Mouse (Mus musculus) hindbrain, embryonic 10.5 days (tissue): ENCODE results near the gene 1110051M20Rik. TPM values are rescaled to one million over a fixed set of nuclear protein-coding genes. Genes with fewer than 3 reads are reported as not detected.
A peak's percentile ranks its signal among the peaks of the same experiment; 100 is the strongest.

Source experiments
- DNase-seq: peaks from one replicate; pipeline ENCODE4 v3.0.0-alpha.2; 2017; ENCODE audit warnings: low spot score
- H3K27ac ChIP-seq: fragments of 300-500 bp; sonication (generic); 2 replicates; pipeline ENCODE4 v1.5.1; 2016; ENCODE audit warnings: mild to moderate bottlenecking, moderate library complexity
- H3K27me3 ChIP-seq: fragments of 300-500 bp; sonication (generic); 2 replicates; pipeline ENCODE4 v1.6.1; 2016; ENCODE audit warnings: mild to moderate bottlenecking; ENCODE audit not compliant: poor library complexity, insufficient read depth, severe bottlenecking
- H3K36me3 ChIP-seq: fragments of 300-500 bp; sonication (generic); 2 replicates; pipeline ENCODE4 v1.6.1; 2016; ENCODE audit warnings: mild to moderate bottlenecking, moderate library complexity
- H3K4me1 ChIP-seq: fragments of 300-500 bp; sonication (generic); replicated peaks from 2 replicates; pipeline ENCODE4 v1.6.1; 2016; ENCODE audit warnings: mild to moderate bottlenecking
- H3K4me3 ChIP-seq: fragments of 300-500 bp; sonication (generic); 2 replicates; pipeline ENCODE4 v1.5.1; 2016; ENCODE audit warnings: mild to moderate bottlenecking, moderate library complexity
- H3K9me3 ChIP-seq: fragments of 300-500 bp; sonication (generic); 2 replicates; pipeline ENCODE4 v1.6.1; 2016; ENCODE audit warnings: mild to moderate bottlenecking, moderate library complexity
- WGBS: fragments of 180-500 bp; shearing (Covaris S2); methylation state at CpG from one replicate; pipeline ENCODE4 v1.1.7; 2016; 5-methylcytosine and 5-hydroxymethylcytosine counted together
- polyA plus RNA-seq: library from polyadenylated mRNA; unstranded; fragments of >200 nt; fragmentation: Nextera tagmentation; extraction: Ambion mirVana; gene quantifications from 2 replicates; pipeline ENCODE4 v1.2.1, GENCODE M21; 2016

The 1110051M20Rik gene
- polyA plus RNA-seq, 1 experiment from 2014 or later = 96.7 TPM

DNA sequence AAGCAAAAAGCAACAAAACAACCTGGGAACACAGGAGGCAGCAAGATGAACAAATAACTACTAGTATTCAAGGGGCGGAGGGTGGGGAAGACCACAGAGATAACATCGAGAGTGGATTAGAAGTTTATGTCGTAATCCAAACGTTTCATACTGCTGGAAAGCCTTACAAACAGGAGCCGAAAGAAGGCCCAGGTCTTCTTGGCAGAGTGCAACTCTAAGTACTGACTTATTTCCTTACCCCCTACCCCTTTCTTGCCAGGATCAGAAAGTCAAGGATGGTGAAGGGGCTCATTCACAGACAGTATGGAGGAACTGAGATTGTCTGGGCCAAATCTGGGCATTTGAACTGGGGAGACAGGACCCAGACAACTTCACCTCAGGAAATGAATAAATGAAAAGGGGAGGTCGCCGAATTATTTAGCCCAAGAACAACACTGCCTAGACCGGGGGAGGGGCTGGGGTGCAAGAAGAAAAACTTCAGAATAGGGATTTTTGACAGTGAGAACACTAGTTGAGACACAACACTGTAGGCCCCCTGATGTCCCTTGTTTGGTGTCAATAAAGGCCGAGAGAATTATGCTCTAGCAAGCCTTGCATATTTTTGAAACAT is 12.1 kb upstream of the 1110051M20Rik start:
- Histone ChIP-seq H3K4me3 (peak overlapping the region; percentile 90), H3K4me1 (peaks cover 62% of the 10 kb centered on the region), H3K27ac (peak overlapping the region; percentile 96), H3K27me3 (no peaks in the 10 kb centered on the region), H3K9me3 (no peaks in the 10 kb centered on the region), H3K36me3 (peaks cover 6% of the 10 kb centered on the region; the same call in 1 of the 2 replicates)
- 44% methylated on average over 9 of the region's 9 CpGs for WGBS
- no peak for DNase-seq

- H3K4me3 ChIP-seq = no peak overlapping the region
- H3K4me1 ChIP-seq = peaks cover 54% of the 10 kb centered on the region
- no peak overlapping the region for H3K27ac ChIP-seq
- H3K27me3 ChIP-seq = no peaks in the 10 kb centered on the region
- no peak for DNase-seq
- peaks cover 6% of the 10 kb centered on the region; the same call in 1 of the 2 replicates for H3K36me3 ChIP-seq
- WGBS = 4% methylated on average over 4 of the region's 4 CpGs
- H3K9me3 ChIP-seq = no peaks in the 10 kb centered on the region
Measured at GRCm38 (mm10) chr2:91455826-91456225, 11.3 kb upstream of the 1110051M20Rik start.

- Histone ChIP-seq H3K27me3 (no peaks in the 10 kb centered on the region), H3K36me3 (no peaks in the 10 kb centered on the region), H3K27ac (no peak overlapping the region), H3K9me3 (no peaks in the 10 kb centered on the region), H3K4me1 (peaks cover 42% of the 10 kb centered on the region), H3K4me3 (no peak overlapping the region)
- DNase-seq = no peak
- 91% methylated on average over 3 of the region's 3 CpGs for WGBS
Measured at GRCm38 (mm10) chr2:91454434-91454833, 9.9 kb upstream of the 1110051M20Rik start.

DNA sequence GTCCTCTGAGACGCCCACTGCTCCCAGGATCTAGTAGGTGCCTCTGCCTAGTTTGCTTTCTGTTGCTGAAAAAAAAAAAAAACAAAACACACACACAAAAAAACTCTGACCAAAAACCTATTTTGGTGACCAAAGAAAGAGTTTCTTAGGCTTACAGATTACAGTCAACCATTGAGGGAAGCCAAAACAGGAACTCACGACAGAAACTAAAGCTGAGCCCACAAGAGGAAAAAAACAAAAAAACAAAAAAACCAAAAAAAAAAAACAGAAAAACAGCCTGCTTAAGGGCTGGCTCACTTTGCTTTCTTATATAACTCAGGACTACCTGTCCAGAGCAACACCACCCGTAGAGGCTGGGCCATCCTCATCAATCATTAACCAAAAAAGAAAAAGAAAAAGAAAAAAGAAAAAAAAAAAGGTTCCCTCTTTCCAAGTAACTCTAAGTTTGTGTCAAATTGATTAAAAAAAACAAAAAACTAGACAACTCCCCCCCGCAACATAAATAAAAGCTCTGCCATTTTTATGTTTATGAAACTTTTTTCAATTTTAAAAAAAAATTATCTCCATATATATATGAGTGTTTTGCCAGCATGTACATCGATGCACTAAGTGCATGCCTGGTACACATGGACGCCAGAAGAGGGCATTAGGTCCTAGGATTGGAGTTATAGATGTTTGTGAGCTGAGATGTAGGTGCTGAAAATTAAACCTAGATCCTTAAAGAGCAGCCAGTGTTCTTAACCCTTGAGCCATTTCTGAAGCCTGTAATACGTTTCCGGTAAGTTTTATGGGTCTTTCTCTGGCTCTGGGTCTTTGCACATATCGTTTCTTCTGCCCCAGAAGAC is 8.9 kb upstream of the 1110051M20Rik start:
- Histone ChIP-seq H3K4me1 (peaks cover 33% of the 10 kb centered on the region), H3K4me3 (no peak overlapping the region), H3K9me3 (no peaks in the 10 kb centered on the region), H3K36me3 (no peaks in the 10 kb centered on the region), H3K27me3 (no peaks in the 10 kb centered on the region), H3K27ac (no peak overlapping the region)
- no peak for DNase-seq
- 84% methylated on average over 9 of the region's 9 CpGs for WGBS

- H3K27ac ChIP-seq = no peak overlapping the region
- no peaks in the 10 kb centered on the region for H3K36me3 ChIP-seq
- H3K9me3 ChIP-seq = no peaks in the 10 kb centered on the region
- DNase-seq = no peak
- no peaks in the 10 kb centered on the region for H3K27me3 ChIP-seq
- 76% methylated on average over 8 of the region's 8 CpGs for WGBS
- H3K4me3 ChIP-seq = no peak overlapping the region
- peaks cover 25% of the 10 kb centered on the region for H3K4me1 ChIP-seq
Measured at GRCm38 (mm10) chr2:91452658-91453057, 8.2 kb upstream of the 1110051M20Rik start.

- Histone ChIP-seq H3K9me3 (no peaks in the 10 kb centered on the region), H3K27ac (no peak overlapping the region), H3K4me1 (peaks cover 3% of the 10 kb centered on the region; the same call in 1 of the 2 replicates), H3K36me3 (no peaks in the 10 kb centered on the region), H3K27me3 (no peaks in the 10 kb centered on the region), H3K4me3 (no peak overlapping the region)
- 74% methylated on average over 9 of the region's 9 CpGs for WGBS
- DNase-seq = no peak
Measured at GRCm38 (mm10) chr2:91450316-91450715, 5.8 kb upstream of the 1110051M20Rik start.

DNA sequence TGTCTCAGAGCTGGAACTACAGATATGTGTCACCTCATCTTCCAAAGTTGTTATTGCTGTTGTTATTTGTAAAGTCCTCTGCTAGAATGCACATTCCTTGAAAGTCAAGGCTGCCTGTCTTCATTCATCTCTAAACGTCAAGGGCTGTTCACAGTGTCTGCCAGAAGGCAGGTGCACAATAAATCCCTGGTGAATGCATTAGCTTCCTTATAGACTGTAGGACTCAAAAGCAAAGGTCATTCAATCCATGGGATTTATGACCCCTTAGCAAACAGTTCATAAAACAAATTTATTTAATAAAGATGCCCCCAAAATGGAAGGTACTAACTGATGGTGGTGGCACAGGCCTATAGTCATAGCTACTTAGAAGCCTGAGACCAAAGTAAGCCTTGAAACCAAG is 5.2 kb upstream of the 1110051M20Rik start:
- Histone ChIP-seq H3K4me3 (no peak overlapping the region), H3K9me3 (no peaks in the 10 kb centered on the region), H3K36me3 (no peaks in the 10 kb centered on the region), H3K27ac (no peak overlapping the region), H3K27me3 (no peaks in the 10 kb centered on the region), H3K4me1 (no peaks in the 10 kb centered on the region)
- WGBS = 64% methylated on average over 1 of the region's 1 CpGs
- DNase-seq = no peak

DNA sequence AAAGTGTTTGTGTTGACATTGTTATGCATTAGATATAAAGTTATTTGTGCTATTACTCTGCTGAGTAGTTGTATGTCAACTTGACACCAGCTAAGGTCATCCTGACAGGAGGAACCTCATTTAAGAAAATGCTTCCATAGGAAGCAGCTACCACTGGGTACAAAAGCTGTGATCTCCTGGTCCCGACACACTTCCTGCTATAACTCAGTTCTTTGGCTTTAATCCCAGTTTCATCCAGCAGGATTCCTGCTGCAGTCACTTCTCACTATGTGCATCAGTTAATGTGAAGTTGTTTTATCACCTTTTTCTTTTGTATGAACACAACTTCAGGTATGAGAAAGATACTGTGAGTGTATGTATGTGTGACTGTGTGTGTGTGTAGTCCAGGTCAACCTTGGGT is 2.3 kb downstream of the 1110051M20Rik start:
- Histone ChIP-seq H3K27ac (no peak overlapping the region), H3K27me3 (no peaks in the 10 kb centered on the region), H3K4me3 (no peak overlapping the region), H3K9me3 (no peaks in the 10 kb centered on the region), H3K4me1 (peaks cover 11% of the 10 kb centered on the region), H3K36me3 (no peaks in the 10 kb centered on the region)
- WGBS = 83% methylated on average over 1 of the region's 1 CpGs
- no peak for DNase-seq

GRCm38 (mm10) chr2:91441715-91442114 is 2.8 kb downstream of the 1110051M20Rik start:
- Histone ChIP-seq H3K27ac (no peak overlapping the region), H3K36me3 (no peaks in the 10 kb centered on the region), H3K27me3 (no peaks in the 10 kb centered on the region), H3K4me3 (no peak overlapping the region), H3K9me3 (no peaks in the 10 kb centered on the region), H3K4me1 (peaks cover 11% of the 10 kb centered on the region)
- no peak for DNase-seq
- WGBS = 80% methylated on average over 2 of the region's 2 CpGs

- H3K36me3 ChIP-seq = no peaks in the 10 kb centered on the region
- peaks cover 11% of the 10 kb centered on the region for H3K4me1 ChIP-seq
- H3K27ac ChIP-seq = no peak overlapping the region
- DNase-seq = no peak
- H3K4me3 ChIP-seq = no peak overlapping the region
- no peaks in the 10 kb centered on the region for H3K9me3 ChIP-seq
- WGBS = 90% methylated on average over 5 of the region's 5 CpGs
- H3K27me3 ChIP-seq = no peaks in the 10 kb centered on the region
Measured at GRCm38 (mm10) chr2:91440686-91441085, 3.8 kb downstream of the 1110051M20Rik start.

DNA sequence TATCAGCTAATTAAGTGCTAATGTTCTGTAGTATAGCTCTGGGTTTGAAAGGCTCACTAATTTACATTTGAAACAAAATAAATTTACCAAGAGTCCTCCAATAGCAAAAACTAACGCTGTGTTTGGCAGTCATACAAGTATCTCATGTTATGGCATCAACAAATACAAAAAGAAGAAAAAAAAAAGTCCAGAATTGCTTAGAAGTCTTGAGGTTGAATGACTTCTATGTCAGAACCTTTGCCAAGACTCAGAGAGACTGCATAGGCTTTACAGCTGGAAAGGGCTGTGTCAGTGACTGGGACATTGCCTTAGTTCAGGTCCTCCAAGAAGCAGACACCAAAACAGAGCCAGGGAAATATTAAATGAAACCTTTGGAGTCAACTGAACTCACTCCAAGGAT is 4.6 kb downstream of the 1110051M20Rik start:
- WGBS = 80% methylated on average over 1 of the region's 1 CpGs
- Histone ChIP-seq H3K4me3 (no peak overlapping the region), H3K36me3 (no peaks in the 10 kb centered on the region), H3K4me1 (peaks cover 11% of the 10 kb centered on the region), H3K27ac (no peak overlapping the region), H3K27me3 (no peaks in the 10 kb centered on the region), H3K9me3 (no peaks in the 10 kb centered on the region)
- no peak for DNase-seq

DNA sequence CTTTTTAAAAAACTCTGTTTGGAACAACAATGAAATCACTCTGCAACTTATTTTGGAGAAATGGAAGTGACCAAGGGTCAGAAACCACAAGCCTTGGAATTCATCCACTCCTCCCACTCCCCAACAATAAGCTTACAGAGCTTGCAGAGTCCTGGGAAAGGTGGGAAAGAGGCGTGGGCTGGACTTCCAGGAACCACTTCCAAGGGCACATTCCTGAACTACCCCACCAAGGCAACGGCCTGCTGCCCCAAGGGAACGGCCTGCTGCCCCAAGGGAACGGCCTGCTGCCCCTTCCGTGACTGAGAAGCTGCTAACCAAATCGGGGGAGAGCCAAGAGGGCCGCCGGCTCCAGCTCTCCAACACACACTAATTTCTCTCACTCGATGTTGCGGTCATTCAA is 5.2 kb downstream of the 1110051M20Rik start:
- whole genome bisulfite sequencing = 86% methylated on average over 10 of the region's 10 CpGs
- no peak overlapping the region for H3K4me3 ChIP-seq
- DNase-seq = no peak
- H3K27ac ChIP-seq = no peak overlapping the region
- no peaks in the 10 kb centered on the region for H3K36me3 ChIP-seq
- H3K27me3 ChIP-seq = no peaks in the 10 kb centered on the region
- H3K9me3 ChIP-seq = no peaks in the 10 kb centered on the region
- H3K4me1 ChIP-seq = peaks cover 11% of the 10 kb centered on the region

- 0 out of 2 replicates have a peak, but pooled peaks cover 4% of the 10 kb centered on the region for H3K4me1 ChIP-seq
- no peak for DNase-seq
- H3K36me3 ChIP-seq = no peaks in the 10 kb centered on the region
- 89% methylated on average over 5 of the region's 5 CpGs for WGBS
- H3K27ac ChIP-seq = no peak overlapping the region
- H3K27me3 ChIP-seq = no peaks in the 10 kb centered on the region
- no peaks in the 10 kb centered on the region for H3K9me3 ChIP-seq
- H3K4me3 ChIP-seq = no peak overlapping the region
Measured at GRCm38 (mm10) chr2:91437116-91437815, 7.2 kb downstream of the 1110051M20Rik start.
